Mouse (Mus musculus) ES-E14 (cell line): ENCODE data around the gene Clip1. TPM values are rescaled to one million over a fixed set of nuclear protein-coding genes. Genes with fewer than 3 reads are reported as not detected.

ENCODE experiments used
- DNase-seq: peaks from one replicate; pipeline ENCODE4 v3.0.0-alpha.2; 2013; ENCODE audit warnings: low read depth, low spot score
- H3K27ac ChIP-seq: 2 replicates; pipeline ENCODE4 v1.5.1; 2012; ENCODE audit warnings: low read depth, mild to moderate bottlenecking, low read length, moderate library complexity, mixed read lengths; ENCODE audit not compliant: poor library complexity, insufficient read depth, severe bottlenecking
- H3K36me3 ChIP-seq: 2 replicates; pipeline ENCODE4 v1.6.1; 2012; ENCODE audit warnings: mild to moderate bottlenecking, low read length, moderate library complexity, mixed read lengths; ENCODE audit not compliant: control insufficient read depth, poor library complexity, insufficient read depth, severe bottlenecking
- H3K4me1 ChIP-seq, 2 experiments: fragments of 150-350 bp in 1 of 2; sonication (generic) in 1 of 2; 2 replicates each; pipeline ENCODE4 v1.6.1; 2012; ENCODE audit warnings: low read length in 2 of 2, mild to moderate bottlenecking in 1 of 2, mixed read lengths in 1 of 2; ENCODE audit not compliant: control insufficient read depth in 2 of 2, insufficient read depth in 2 of 2, poor library complexity in 1 of 2
- H3K4me3 ChIP-seq, 2 experiments: fragments of 150-350 bp in 1 of 2; sonication (generic) in 1 of 2; 2 replicates each; pipeline ENCODE4 v1.5.1; 2012; ENCODE audit warnings: low read length in 2 of 2, low read depth in 1 of 2, mild to moderate bottlenecking in 1 of 2, mixed read lengths in 1 of 2; ENCODE audit not compliant: insufficient read depth in 1 of 2, poor library complexity in 1 of 2, severe bottlenecking in 1 of 2
- H3K9ac ChIP-seq: 2 replicates; pipeline ENCODE4 v1.6.1; 2012; ENCODE audit warnings: low read depth, mild to moderate bottlenecking, low read length, mixed read lengths; ENCODE audit not compliant: poor library complexity, insufficient read depth, severe bottlenecking
- H3K9me3 ChIP-seq: fragments of 150-350 bp; sonication (generic); 2 replicates; pipeline ENCODE4 v1.6.1; 2012; ENCODE audit warnings: low read depth, mild to moderate bottlenecking, low read length; ENCODE audit not compliant: control insufficient read depth, insufficient read depth
- CHD2 ChIP-seq: IDR thresholded peaks from 2 replicates; pipeline ENCODE4 v1.6.1; 2014; ENCODE audit warnings: mild to moderate bottlenecking, low read depth, low read length, inconsistent platforms
- HCFC1 ChIP-seq: IDR thresholded peaks from 2 replicates; pipeline ENCODE4 v1.6.1; 2012; ENCODE audit warnings: low read length, inconsistent platforms, borderline replicate concordance; ENCODE audit not compliant: insufficient read depth
- MAFK ChIP-seq: IDR thresholded peaks from 2 replicates; pipeline ENCODE4 v1.6.1; 2014; ENCODE audit warnings: mild to moderate bottlenecking, low read depth, low read length, inconsistent platforms; ENCODE audit not compliant: insufficient read depth
- ZC3H11A ChIP-seq: IDR thresholded peaks from 2 replicates; pipeline ENCODE4 v1.6.1; 2012; ENCODE audit warnings: low read depth, mild to moderate bottlenecking, inconsistent platforms, low read length, borderline replicate concordance
- ZNF384 ChIP-seq: IDR thresholded peaks from 2 replicates; pipeline ENCODE4 v1.6.1; 2012; ENCODE audit warnings: low read depth, low read length, inconsistent platforms
- in situ Hi-C, 2 experiments: fragments of 600-800 bp; cut with MboI; formaldehyde crosslinking; loops; one replicate each; pipeline ENCODE4 v1.15.1; 2025; ENCODE audit warnings: low sequenced_read_pairs in 2 of 2, inconsistent platforms in 1 of 2; ENCODE audit not compliant: unreplicated experiment in 2 of 2
- total RNA-seq: library from RNA; depleted of rRNA; stranded (reverse); fragments of 300-350 nt; gene quantifications from 2 replicates; pipeline ENCODE4 v1.2.3, GENCODE M21; 2012

The Clip1 gene
- total RNA-seq, 1 experiment, result 11.8 TPM

DNA sequence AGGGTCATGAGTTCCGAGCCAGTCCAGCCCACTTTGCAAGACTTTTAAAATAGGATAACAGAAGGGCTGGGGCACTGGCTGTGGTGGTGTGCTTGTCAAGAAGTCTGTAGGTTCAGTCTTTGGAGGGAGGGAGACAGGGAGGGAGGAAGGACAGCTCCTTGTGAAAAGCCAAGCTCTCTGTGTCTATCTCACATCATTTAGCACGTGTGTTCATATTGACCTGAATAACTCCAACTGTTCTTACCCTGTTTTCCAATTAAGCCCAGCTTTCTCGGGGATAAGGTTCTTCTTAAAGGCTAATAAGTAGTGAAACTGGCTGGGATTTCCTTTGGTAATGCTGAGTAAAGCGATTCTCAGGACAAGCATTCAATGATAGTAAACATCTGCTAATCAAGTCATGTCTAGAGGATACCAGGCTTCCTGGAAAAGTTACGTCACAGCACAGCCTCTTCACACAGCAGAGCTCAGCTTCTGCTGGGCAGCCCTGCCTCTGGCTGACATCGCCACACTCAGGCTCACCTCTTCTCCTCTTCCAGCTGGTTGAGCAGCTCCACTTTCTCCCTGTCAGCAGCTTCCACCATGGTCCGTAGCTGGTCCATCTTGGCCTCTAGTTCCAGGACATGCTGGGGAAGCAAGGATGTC, 43.0 kb downstream of the Clip1 start:
- Histone ChIP-seq H3K4me1 (no peaks in the 10 kb centered on the region), H3K9ac (no peak overlapping the region), H3K27ac (no peak overlapping the region), H3K9me3 (no peaks in the 10 kb centered on the region), H3K36me3 (no peaks in the 10 kb centered on the region), H3K4me3 (no peak overlapping the region)
- DNase-seq, result no peak
- TF ChIP-seq ZC3H11A (no peak), ZNF384 (no peak), CHD2 (no peak), MAFK (no peak), HCFC1 (no peak)
- in situ Hi-C loops, result no loop called here

DNA sequence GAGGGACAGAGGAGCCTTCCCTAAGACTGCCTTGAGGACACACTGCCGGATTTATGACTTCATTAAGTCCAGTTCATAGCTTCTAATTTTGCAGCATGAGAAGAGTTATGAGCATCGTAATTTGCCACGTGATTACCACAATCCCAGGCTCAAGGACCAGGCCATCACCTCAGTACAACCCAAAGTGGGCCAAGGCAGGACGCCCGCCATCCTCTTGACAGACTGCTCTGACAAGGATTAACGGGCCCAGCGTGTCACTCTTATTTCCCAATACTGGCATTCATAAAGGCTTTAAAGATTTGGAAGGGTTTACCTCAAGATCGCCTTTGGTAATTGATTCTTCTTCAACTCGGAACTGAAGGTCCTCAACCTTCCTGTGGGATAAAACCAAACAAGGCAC, 44.2 kb downstream of the Clip1 start:
- in situ Hi-C loops, result no loop called here
- no peaks in the 10 kb centered on the region for H3K4me1 ChIP-seq
- no peaks in the 10 kb centered on the region for H3K9me3 ChIP-seq
- H3K27ac ChIP-seq, result no peak overlapping the region
- H3K9ac ChIP-seq, result no peak overlapping the region
- TF ChIP-seq ZNF384 (no peak), ZC3H11A (no peak), CHD2 (no peak), HCFC1 (no peak), MAFK (no peak)
- H3K36me3 ChIP-seq, result no peaks in the 10 kb centered on the region
- no peak for DNase-seq
- H3K4me3 ChIP-seq, result no peak overlapping the region

DNA sequence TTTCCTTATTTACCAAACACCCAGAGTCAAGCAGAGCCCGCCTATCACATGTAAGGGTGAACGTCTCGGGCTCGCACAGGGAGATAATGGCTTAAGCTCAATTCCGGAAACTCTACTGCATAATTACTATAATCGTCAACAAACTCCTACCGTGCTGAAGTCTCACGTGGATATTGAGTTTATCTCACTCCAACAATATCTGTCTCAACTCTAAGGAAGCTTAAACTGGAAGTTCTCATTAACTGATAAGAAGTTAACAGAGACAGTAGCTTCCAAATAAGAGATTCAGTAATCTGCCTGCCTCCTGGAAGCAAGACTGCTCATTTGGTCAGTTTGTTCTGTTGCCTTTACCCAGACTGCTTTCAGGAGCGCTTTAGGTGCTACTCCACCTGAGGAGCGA, 53.2 kb downstream of the Clip1 start:
- Histone ChIP-seq H3K9ac (no peak overlapping the region), H3K4me1 (no peaks in the 10 kb centered on the region), H3K27ac (no peak overlapping the region), H3K9me3 (no peaks in the 10 kb centered on the region), H3K4me3 (no peak overlapping the region), H3K36me3 (no peaks in the 10 kb centered on the region)
- in situ Hi-C loops, result no loop called here
- TF ChIP-seq CHD2, result no peak
- no peak for TF ChIP-seq ZNF384
- TF ChIP-seq ZC3H11A, result no peak
- no peak for TF ChIP-seq HCFC1
- TF ChIP-seq MAFK, result no peak
- DNase-seq, result no peak

DNA sequence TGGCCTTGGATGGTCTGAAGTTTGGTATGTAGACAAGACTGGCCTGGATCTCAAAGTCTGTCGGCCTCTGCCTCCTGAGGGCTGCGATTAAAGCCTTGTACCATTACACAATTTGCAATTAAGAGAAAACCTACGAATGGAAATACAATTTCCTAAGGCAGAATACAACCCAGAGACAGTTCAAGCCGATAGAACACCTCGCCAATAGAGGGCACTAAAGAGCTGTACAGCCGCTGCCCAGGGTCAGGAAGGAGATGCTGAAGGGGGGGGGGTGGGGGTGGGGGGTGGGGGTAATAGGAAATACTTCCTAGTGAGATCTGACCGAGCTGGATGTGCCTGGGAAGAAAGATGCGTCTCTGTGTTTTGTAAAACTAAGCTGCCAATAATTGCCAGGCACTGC, 57.8 kb downstream of the Clip1 start:
- Histone ChIP-seq H3K9ac (no peak overlapping the region), H3K4me3 (no peak overlapping the region), H3K9me3 (no peaks in the 10 kb centered on the region), H3K27ac (no peak overlapping the region), H3K4me1 (no peaks in the 10 kb centered on the region), H3K36me3 (no peaks in the 10 kb centered on the region)
- TF ChIP-seq ZC3H11A (no peak), ZNF384 (no peak), CHD2 (no peak), MAFK (no peak), HCFC1 (no peak)
- peak; percentile 24 for DNase-seq
- in situ Hi-C loops, result no loop called here

DNA sequence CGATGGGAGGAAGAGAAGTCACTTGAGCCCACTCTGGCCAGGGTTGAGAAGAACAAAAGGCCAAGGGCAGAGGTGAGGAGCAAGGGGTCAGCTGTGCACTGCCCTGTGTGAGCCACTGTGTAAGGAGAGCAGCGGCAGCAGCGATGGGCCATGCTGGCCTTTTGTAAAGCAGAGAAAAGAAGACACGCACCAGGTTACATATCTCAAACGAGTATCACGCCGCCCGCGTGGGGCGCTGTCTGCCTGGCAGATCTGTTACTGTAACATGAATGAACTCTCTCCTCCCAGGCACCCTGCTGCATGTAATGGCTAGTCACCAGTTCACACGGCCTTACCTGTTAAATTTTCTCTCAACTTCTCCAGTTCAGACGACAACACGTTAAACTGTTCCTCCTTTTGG, 62.0 kb downstream of the Clip1 start:
- DNase-seq, result no peak
- Histone ChIP-seq H3K36me3 (peaks cover 2% of the 10 kb centered on the region; the same call in 1 of the 2 replicates), H3K9ac (no peak overlapping the region), H3K4me1 (no peaks in the 10 kb centered on the region), H3K9me3 (no peaks in the 10 kb centered on the region), H3K4me3 (no peak overlapping the region), H3K27ac (no peak overlapping the region)
- in situ Hi-C loops, result no loop called here
- TF ChIP-seq ZNF384, result no peak
- no peak for TF ChIP-seq HCFC1
- no peak for TF ChIP-seq MAFK
- TF ChIP-seq ZC3H11A, result no peak
- no peak for TF ChIP-seq CHD2
